Mouse (Mus musculus): ENCODE results near the gene Zbtb20.
A peak's percentile ranks its signal among the peaks of the same experiment; 100 is the strongest.

The Zbtb20 gene

DNA sequence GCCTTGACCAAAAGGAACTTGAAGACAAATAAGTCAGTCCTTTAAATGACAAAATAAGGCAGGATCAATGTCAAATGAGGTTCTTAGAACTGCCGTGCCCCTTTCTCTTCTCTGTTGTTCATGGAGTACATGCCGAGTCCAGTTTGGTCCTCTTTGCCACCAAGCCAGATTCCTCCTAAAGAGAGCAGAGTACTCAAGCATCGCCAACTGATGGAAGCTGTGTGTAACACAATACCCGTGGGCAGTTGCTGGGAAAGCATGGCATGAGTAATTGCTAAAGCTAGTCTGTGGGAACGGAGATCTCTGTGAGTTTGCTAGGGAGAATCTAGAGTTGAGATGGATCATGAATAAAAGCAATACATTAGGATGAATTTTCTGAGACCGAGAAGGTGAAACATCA, 206.3 kb downstream of the Zbtb20 start:
- no peak for DNase-seq

DNA sequence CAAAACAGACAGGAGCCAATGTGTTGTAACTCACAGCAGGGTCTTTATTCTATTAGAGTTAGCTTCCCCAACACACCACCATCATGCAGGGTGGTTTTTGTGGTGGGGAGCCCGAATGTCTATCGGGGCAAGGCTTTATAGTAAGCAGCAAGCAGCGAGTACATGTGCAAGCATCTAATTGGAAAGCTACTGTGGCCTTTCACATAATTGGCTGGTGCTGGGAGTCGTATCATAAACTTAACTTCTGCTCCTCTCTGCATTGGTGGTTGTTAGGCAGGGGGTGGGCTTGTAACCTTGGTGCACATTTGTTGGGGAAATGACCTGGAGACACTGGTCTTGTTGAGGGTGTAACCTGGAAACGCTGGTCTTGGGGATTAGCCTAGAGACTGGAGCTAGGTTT, 207.1 kb downstream of the Zbtb20 start:
- no peak for DNase-seq

DNA sequence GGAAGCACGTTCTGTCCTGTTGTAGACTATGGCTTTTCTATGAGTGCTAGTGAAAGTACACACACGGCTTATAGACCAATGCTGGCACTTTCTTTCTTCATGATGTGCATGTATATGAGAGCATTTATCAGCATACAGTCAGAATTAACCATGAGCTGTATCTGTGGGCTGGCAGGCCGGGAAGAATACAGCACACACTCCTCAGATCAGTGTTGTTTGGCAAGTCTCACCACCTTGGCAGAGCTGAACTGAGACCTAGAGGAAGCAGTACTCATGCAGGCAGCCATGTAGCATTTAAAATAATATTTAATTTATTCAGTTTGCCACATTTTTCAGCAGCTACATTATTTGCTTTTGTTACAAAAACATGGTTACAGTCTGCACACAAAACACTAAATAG, 214.5 kb downstream of the Zbtb20 start:
- no peak for DNase-seq

DNA sequence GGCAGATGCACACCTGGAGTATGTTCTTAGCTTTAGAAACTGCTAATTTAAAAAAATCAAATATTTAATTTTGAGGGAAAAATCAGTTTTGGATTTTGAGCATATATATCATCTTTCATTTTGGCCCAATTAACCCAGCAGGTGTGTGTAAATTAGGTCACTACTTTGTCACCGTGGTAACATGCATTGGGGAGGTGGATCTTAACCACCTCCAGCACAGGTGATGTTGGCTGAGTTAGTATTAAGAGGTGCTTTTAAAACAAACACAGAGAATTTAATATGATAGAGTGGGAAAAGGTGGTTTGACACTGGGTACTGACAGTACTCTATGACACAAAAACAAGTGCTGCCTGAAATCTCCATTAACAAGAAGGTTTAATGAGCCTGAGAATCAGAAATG, 218.5 kb downstream of the Zbtb20 start:
- DNase-seq: no peak

DNA sequence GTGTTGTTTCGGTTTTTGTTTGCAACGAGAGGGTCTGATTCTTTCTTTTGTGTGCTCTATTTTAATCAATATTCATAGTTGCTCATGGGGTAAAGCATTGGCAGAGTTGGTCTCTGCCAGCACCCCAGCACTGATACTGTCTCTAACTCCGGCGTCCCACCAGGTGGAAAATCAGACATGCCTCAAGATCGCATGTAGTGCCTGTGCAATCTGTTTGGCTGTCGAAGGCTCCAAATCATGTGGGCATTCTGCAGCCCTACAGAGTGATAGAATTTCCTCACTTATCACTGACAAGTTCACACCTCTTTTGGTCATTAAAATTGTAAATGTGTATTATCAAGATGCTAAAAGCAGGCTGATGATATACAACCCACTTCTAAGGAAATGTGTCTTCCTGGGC, 219.1 kb downstream of the Zbtb20 start:
- no peak for DNase-seq

DNA sequence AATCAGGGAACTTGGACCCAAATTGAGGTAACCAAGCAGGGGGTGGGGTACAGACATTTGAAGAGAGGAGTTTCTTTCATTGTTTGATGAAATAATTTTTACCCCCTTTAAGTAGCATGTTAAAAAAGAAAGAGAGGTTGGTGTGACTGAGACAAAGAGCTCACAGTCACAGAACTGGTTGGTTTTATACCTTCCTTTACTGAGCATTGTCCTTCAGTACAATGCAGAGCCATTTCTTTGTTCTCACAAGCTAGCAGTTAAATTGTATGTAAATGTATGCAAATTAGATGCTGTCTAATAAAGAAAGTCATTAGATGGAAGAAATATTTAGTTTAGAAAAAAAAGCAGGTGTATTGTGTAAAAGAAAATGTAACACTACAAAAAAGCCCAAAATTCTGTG, 220.4 kb downstream of the Zbtb20 start:
- DNase-seq: no peak

DNA sequence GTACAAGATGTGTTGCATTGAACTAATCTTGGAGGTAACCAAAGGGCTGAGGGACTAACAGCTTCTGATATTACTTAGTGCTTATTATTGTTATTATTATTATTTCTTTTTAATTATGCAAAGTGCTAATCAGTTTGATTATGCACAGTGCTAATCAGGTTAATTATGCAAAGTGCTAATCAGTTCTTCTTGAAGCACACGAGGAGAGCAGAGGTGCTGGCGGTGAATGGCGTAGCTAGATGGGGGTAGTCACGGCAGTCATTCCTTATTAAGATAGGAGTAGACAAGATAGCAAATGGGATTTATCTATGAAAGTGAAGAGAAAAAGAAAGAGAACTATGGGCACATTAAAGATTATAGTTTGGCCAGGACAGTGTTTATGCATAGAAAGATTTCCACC, 222.5 kb downstream of the Zbtb20 start:
- DNase-seq: no peak

DNA sequence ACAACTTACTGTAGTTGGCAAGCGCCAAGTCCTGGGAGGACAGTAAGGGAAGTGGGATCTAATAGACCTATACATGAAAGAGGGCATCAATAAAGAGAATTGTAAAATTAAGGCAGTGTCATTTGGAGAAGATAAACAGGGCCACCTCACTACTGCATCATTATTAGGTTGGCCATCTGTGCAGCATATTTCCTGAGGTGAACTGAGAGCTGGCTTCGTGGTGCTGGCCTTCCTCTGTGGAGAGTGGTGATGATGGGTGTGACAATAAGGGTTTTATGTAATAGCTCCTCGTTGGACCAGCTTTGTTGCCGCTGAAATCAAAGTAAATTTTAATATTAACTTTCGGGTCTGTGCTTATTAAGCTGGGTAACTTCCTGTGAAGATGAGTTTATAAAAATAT, 223.0 kb downstream of the Zbtb20 start:
- DNase-seq: no peak

DNA sequence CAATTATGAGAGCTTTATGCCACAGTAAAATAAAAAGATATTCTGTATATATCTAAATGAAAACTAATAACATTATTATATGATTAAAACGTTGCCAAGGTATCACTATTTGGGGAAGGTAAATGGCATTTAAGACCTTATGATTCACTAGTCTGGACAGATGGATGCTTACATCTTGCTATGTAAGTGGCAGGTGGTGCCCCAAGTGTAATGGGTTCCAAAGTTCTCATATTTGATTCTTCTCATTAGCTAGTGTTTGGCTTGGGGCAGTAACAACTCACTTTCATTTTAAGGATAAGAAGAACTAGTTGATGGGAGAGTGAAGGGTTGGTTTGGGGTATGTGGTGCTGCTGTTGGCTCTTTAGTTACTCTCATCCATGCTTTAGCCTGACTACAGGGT, 235.6 kb downstream of the Zbtb20 start:
- no peak for DNase-seq

DNA sequence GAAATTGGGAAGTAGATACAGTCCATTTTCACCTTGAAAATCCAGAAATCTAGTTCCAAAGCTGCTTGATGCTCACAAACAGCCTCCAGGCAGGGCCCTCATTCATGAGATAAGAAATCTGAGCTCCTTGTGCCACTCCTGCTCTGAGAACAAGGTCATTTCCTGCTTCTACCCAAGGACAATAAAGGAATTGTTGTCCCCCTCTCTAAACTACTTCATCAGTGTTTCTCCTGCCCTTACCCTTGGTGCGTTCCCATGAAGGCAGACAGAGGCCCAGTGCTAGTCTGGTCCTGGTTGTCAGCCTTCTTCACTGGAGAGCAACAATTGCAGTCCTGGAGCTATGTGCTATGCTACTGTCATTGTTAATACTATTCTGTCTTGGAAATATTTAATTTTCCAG, 238.3 kb downstream of the Zbtb20 start:
- DNase-seq: no peak

DNA sequence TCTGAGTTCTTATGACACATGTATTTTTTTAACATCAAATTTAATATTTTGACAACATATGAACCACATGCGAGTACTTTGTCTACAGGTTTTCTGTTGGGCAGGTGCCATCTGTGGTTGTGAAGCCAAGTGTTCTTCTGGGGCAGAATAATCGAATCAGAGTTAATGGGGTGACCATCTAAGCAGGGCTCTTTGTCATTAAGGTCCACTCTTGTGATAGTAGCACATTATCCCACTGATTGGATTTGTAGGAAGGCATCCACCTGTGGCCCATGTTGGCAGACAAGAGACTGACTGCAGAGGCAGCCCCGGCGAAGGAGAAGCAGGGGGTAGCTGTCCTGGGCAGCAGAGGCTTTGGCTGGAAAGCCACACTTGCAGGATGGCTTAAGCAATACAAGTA, 254.3 kb downstream of the Zbtb20 start:
- DNase-seq: no peak

DNA sequence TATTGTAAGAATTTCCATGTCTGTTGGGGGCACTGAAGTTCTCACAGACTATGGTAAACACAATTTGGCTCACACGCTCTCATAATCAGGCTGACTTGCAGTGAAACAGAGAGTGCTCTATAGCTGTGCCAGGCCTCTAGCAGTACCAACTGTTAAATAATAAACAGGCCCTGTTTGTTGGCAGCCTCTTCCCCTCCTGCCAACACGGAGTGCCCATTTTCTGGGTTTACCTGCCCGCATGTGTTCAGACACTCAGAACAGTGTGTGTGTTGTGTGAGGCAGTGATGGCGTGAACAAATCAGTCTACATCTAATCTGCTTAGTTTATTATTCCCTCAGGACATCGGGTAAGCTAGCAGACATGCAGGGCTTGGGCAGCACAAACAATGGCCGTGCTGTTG, 254.9 kb downstream of the Zbtb20 start:
- DNase-seq: no peak

DNA sequence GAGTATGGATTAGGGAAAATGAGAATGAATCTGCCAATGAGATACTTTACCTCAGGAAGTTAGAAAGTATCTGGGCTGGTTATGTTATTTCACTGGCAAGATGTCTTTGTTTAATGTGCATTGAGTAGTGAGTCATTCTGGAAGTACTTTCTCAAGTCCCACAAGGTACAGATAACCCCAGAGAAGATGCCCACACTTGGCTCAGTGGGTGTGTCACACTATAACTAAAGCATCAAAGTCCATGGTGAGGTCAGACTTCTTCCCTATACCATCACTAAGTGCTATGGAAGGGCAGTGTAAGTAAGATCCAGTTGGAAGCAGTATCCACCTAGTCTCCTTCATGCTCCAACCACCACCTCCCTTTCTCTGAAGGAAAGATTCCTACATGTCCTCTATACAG, 255.4 kb downstream of the Zbtb20 start:
- DNase-seq: no peak

DNA sequence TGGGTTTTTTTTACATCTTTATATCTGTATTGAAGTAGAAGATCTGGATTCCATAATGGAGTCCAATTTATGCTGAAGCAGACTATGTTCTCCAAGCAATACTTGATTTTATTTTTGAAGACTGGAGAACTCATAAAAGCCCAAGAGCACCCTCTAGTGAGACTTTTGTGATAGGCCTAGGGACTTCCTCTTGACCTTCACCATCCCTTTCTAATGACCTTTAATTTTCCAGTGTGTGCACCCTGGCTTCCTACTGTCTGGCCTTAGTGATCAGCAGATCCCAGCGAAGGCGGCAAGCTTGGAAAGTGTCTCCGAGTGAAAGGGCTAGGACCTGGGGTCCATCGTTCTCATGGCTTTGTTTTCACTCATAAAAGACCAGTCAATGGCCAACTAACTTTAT, 292.8 kb downstream of the Zbtb20 start:
- DNase-seq: peak; percentile 30

DNA sequence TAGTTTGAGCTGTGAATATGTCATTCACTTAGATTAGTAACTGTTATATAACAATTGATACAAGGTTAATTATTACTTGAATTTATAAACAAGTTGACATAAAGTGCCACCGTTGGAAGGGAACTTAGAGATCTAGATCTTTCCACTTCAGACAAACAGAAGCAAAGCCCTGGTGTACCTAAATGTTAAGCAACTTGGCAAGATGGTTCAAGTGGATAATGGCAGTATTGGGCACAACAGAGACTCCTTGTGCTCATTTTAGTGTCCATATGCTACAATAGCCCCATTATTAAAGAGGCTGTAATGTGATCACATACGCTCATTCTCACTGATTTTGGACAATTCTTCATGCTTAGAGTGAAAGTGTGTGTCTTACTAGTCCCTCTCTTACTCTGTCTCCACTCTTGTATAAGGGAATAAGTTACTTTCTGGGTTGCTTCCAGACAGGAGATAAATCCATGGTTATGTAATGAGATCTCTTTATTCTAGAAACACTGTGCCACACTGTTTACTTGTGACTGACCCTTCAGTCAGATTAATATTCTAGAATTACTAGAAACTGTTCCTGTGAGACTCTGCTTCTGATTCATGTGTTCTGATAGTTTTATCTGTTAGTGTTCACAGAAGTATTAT, 293.7 kb downstream of the Zbtb20 start:
- DNase-seq: no peak

DNA sequence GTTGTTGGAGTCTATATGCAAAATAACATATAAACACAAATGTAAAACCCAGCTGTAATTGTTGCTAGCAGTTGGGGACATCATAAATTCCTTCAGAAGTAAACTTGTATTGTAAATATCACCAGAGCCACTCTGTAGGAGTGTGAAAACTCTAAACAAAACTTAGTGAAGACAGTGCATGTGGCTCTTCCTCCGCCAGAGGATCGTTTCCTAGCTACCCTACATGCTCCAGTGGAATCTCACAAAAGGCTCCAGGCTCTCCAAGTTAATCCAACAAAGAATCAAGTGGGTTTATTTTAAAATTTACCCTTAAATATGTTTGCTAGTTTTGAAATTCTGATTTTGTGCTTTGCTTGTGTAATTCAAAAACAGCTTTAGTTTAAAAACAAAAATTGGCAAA, 296.5 kb downstream of the Zbtb20 start:
- no peak for DNase-seq

DNA sequence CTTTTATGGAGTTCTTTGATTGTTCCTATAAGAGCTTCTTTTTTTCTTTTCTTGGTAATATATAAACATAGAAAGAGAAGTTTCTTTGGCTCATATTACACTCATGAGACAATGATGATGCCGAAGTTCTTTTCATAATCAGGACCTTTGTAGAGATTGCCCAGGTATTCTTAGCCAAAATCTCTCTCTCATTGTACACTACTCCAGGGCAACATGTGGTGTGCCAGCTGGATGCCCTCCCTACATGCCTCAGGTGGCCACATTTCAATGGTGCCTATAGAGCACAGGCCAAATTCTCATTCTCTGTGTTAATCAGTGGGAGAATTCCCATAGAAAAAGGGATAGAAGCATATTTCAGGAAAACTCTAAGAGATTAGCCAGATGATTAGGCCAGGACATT, 297.2 kb downstream of the Zbtb20 start:
- DNase-seq: no peak

DNA sequence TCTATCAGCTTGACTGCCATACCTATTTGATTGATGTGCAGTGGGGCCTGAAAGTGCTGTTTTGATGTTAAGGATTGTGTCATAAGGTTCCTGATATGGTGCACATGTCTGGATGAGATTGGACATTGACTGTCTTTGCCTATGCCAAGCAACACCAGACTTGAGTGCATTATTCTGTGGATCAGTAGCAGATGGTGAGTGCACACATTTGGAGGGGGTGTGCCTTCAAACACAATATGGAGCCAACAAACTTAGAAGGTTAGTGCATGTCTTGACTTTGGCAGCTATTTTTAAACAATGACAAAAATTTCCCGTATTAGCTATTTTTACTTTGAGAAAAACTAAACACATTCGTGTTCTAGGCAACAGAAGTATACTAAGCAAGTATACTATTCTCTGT, 299.1 kb downstream of the Zbtb20 start:
- no peak for DNase-seq

DNA sequence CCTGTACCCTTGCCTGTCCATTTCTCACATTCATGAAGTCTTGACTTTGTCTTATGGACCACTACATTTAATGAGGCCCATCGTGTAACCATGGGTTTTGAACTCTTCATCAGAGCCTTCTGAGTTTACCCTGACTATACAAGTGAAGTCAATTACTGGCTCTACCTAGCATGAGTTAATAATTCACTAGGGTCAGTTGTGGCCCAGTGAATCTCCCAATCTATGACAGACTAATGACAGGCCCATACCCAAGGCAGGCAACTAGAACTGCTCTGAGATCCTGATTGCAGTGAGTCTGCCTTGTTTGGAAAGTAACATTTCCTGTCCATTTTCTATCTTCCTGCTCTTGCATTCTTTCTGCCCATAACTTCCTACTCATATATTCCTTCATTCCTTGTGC, 305.4 kb downstream of the Zbtb20 start:
- DNase-seq: no peak

DNA sequence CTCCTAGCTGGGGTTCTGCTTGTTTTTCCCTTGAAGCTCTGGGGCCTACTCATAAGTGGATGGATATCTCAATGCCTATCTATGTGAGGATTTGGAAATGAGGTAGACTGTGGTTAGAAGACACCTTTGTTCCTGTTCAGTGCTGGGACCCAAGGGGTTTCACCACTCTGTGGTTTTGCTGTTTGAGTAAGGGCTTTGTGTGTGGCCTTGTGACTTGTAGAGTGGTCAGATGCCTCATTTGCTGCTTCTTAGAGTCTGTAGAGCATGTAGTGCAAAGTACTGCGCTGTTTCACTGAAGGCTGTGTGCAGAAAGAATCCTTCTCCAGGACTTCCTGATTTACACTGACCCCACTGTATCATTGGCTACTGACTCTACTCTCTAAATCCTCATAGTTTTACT, 314.7 kb downstream of the Zbtb20 start:
- no peak for DNase-seq

DNA sequence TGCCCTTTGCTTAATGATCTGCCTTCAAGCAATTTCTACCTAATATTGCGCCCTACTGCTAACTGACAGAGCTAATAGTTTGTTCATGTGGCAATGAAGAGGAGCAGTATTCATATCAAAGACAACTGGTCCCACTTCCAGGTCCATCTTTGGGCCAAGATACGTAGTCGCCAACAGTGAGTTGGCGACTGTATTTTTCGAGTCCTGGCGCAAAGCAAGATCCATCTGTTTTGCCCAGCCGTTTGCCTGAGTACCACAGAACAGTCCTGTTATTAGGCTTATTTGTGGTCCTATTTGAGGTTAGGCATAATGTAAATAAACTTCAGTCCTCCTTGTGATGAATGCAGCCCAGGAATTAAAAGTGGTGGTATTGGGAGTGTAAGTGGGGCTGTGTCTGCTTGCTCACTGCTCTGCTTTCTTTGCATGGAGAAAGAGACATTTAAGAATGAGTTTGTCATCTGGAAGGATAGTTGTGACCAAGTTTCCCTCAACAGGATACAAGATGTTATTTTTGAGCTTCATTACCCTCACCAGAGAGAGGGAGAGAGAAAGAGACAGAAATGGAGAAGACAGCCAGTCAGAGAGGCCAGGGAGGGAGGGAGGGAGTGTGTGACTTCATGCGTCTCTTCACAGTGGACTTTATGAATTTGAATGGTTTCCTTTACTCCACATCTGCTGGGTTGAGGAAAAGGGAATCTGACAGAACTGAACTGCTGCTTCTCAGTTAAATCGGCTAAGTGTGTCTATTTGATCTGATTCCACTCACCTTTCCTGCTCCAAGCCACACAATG, 315.6 kb downstream of the Zbtb20 start:
- no peak for DNase-seq

DNA sequence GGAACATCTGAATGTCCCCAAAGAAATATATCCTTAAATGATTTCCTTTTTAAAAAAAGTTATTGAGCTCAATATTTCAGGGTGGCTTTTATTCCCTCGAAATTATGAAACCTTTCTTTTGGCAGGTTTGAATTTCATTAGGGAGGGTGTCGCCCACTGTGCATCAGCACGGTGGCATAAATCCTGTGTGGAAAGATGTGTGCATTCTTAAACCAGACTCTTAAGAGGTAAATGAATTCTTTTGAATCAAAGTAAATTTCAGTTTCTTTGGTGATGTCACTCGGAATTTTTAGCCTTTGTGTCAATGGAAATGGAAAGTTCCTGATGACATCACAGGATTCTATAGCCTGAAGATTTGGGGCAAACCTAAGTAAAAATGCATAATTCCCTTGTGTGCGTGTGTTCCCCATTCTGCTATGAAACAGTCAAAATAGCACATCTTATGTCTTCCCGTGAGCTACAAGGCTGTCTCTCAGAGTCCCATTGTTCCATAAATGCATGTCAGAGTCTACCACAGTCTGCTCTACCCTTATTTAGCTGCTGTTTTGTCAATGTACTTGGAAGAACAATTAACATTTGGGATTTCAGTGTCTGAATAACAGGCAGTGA, 318.1 kb downstream of the Zbtb20 start:
- DNase-seq: no peak

DNA sequence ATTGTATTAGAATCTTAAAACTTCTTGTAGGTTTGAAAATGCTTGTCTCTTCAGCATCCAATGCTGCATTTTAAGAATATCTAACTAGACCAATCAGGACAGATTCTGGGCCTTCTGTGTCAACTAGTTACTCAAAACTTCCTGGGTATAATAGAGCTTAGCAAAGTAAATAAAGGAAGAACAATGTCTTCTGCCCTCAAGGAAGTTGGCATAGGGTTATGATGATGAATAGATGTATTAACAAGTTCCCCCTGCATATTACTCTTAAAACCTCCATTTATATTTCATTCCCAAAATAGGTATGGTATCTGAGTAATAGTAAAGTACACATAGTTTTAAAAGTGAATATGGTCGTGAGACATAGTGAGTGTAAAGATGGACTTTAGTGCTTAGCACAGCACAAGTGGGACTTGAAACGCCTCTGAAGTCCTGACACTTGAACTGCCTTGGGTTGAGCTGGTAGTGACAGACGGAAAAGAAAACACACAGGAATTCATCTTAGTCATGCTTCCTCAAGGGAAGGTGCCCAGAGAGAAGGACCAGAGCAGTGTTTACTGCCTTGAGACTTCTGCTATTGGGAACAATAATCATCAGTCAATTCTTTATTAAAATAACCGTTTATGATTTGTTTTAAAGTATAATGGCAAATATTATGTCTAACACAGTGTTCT, 341.8 kb downstream of the Zbtb20 start:
- DNase-seq: no peak

DNA sequence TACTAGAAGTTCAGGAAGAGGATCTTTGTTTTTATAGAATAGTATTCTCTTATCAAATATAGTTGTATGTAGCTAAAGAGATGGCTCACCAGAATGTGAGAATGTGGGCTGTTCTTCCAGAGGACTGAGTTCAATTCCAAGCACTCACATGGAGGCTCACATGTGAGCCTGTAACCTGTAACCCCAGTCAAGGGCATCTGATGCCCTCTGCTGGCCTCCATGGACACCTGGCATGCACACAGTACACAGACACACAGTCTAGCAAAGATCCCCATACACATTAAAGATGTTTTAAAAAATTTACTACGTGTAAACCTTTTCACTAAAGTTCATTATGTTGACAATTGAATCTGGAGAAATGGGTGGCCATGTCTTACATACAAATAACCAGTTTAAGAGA, 343.7 kb downstream of the Zbtb20 start:
- no peak for DNase-seq

All from kidney, postnatal 14 days (tissue).